Mouse (Mus musculus) left cerebral cortex, postnatal 14 days (tissue): Measurements from ENCODE around the gene Secisbp2l. TPM values are rescaled to one million over a fixed set of nuclear protein-coding genes. Genes with fewer than 3 reads are reported as not detected.

Experiments used
- DNase-seq, 2 experiments: peaks; one replicate each; pipeline ENCODE4 v3.0.0; 2021 to 2022; ENCODE audit warnings: low spot score in 2 of 2, mixed read lengths in 1 of 2
- intact Hi-C: fragments of 180-260 bp; cut with DNase I; formaldehyde crosslinking; loops from one replicate; pipeline ENCODE4 v1.15.1; 2025
- total RNA-seq, 2 experiments: library from RNA; stranded (reverse); gene quantifications; 2 replicates each; pipeline ENCODE4 v1.2.3; 2021

The Secisbp2l gene
- total RNA-seq, 2 experiments from 2014 or later, result 115 to 117 TPM

DNA sequence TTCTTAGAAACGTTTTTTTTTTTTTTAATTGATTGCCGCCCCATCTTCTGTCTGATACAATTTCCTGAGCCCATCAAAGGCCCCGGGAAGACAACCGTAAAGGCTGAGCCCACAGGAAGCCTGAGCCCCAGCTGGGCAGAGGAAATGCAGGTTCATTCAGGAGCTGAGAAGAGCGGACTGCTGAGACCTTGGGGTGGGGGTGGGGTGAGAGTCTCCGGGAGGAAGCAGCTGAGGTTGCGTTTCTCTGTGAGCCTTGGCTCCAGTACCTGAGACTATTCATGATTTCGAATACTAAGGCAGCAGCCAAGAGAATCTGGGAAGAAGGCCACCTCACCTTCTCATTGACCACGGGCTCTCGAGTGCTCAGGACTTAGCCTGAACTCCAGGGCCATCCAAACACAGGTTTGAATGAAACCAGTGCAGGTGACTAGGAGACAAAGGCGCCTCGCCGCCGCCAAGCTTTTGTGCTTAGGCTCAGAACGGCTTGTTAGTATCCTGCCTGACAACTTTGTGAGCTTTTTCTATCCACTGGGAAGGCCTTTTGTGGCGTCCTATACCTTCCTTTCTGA is 58.0 kb downstream of the Secisbp2l start:
- intact Hi-C loops, result no loop called here
- no peak for DNase-seq

DNA sequence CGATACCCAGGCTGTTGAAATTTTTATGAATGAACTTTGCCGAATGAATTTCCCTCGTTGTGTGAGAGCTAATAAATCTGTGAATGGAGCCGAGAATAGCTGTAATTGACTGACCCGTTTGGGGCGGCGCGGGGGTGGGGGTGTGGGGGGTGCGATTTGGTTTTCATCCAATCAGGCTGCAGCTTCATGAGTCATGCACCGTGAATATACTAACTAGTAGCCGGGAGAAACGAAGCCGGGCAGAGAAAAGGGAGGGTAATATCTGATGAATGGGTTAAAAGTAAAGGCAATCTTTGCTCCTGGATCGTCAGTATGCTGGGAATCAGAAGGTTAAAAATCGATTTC is 58.6 kb downstream of the Secisbp2l start, which contains the start of gene Shc4:
TSS of gene Shc4 (minus strand) at position 63 of the 345 bp plus-strand sequence.
- DNase-seq, result peak; percentile 21 to 38
- intact Hi-C loops, result no loop called here

DNA sequence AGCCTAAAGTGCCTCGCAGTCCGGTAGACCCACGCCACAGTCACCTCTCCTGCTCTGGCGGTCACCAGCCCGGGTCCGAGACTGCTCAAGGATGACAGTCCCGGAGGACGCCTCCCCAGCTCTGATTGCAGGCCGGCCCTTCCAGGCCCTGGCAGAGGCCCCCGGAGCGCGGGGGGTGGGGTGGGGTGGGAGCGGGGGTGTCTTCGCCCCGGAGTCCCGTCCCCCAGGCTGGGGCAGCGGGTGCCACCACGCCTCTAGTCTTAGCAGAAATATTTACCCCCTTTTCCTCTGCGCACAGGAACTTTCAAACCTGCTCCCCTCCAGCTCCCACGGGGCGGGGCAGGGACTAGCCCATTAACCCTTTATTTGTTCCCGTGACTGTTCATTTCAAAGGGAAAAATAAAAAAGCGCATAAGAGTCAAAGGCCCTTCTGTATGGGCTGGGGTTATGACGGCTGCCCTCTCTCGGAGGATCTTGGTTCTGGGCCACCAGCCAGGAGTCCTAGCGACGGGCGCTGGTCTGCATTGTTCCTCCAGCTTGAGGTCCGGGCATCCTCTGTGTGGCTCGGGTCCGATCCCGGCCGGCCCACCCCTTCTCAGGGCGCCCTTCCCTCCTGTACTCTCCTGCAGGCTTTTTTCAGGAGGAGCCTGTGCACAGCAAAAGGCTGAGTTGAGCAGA is 59.1 kb downstream of the Secisbp2l start:
- intact Hi-C loops, result no loop called here

DNA sequence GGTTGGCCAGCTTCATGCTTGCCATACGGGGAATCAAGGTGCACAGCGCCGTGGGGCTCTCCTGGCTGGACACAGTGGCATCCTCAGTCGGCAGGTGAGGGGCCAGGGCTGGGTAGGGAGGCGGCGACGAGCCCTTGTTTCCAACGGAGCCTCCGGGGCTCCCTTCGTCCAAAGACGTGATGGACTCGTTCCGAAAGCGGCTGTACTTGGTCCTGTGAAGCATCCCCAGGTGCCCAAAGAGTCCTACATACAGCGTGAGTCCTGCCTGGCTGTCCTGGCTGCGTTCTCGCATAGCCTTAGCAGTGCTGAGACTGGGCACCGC is 59.6 kb downstream of the Secisbp2l start:
- intact Hi-C loops, result no loop called here
- no peak for DNase-seq

More for the DNA sequence above, 59.1 kb downstream of the Secisbp2l start:
- peak in 1 of 2 experiments; percentile 44 for DNase-seq

DNA sequence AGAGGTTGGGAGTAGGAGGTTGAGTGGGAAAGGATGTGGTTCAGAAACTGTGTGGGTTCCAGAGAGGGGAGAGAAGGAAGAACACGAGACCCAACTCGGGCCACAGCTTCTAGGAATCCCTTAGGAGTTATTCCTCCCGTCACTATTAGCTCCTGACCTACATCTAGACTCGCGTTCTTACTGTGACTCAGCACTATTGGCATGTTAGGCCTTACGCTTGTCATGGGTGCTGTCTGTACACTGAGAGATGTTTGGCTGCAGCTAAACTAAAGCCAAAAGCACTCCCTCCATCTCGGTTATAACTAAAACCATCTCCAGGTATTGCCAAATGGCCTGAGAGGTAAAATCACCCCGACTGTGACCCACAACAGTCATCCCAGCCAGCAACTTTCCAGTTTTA is 66.1 kb downstream of the Secisbp2l start:
- intact Hi-C loops, result no loop called here
- DNase-seq, result no peak

DNA sequence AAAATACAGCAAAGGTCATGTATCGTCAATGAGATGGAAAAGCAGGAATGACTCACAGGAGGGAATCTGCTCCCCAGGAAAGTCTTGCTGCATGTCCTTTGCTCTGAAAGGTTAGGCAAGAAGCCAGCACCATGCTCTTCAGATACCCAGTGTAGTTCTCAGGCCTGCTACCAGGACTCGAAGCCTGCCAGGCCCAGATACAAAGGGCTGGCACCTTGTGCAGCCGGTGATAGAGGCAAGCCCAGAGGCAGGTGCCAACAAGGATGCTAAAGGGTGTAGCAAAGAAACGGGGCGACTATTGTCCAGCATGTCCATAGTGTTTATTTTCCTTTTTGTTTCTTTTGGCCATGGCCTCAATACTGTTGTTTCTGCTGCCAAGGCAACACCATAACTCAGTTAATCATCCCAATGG is 76.2 kb downstream of the Secisbp2l start:
- intact Hi-C loops, result no loop called here
- no peak for DNase-seq

DNA sequence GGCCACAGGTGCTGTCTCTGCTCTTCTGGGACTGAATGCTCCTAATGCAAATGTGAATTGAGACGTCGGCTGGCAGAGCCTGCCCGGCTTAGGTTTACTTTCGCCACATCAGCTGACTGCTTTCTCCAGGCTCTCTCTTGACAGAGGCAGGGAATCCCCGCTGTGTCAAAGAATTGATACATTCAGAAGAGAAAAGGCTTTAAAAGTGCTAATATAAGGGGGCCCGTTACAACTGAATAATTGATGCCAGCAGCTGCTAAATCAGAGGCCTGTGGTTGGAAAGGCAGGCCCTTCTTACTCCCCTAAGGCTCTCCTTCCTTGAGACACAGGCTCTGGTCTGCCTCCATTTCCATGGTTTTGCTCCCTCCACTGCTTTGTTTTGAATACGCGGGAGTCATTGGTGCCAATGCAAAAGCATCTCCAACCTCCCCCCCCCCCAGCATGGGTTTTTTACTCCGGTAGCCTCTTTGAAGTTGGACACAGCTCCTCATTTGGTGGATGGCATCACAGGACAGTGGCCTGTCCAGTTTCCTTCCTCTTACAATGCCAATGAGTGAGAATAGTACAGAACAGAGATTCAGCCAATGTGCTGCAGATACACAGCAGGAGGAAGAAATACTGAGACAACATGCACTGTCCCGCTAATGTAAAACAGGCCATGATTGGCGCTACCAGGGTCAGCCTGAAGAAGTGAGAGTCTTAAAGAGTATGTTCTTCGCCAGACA is 77.6 kb downstream of the Secisbp2l start:
- intact Hi-C loops, result no loop called here
- DNase-seq, result no peak

DNA sequence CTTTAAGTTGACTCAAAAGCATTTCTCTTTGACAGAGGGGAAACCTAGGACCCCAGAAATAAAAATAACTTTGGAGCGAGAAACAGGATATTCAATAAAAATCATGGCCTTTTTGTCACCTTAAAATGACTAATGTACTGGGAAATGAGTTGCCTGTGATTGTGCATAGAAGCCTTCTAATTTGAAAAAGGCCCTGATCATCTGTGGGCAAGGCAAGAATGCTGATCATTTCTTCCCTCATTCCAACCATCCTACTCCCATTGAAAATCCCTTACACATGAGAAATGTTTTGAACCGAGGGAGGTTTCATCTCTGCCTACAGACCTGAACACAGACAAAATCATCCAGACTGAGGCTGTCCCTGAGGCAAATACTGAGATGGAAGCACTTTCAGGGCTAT is 79.8 kb downstream of the Secisbp2l start:
- intact Hi-C loops, result no loop called here
- DNase-seq, result no peak

DNA sequence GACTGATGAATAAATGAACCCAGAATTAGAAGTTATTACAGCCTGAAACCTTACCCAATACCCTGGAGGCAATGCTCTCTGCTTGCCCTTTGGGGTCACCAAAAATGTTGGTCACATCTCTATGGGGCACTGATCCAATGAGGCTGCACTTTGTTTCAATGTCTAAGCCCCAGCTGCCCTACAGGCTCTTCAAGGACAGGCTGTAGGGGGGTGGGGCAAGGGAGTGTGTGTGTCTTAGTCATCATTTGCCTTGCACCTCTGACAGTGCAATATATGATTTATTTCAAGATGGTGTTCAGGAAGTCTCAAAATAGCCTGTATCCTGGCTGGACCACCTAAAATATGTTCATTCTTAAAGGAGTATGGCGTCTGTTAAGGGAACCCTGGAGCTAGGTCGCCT is 81.1 kb downstream of the Secisbp2l start:
- DNase-seq, result no peak
- intact Hi-C loops, result no loop called here

DNA sequence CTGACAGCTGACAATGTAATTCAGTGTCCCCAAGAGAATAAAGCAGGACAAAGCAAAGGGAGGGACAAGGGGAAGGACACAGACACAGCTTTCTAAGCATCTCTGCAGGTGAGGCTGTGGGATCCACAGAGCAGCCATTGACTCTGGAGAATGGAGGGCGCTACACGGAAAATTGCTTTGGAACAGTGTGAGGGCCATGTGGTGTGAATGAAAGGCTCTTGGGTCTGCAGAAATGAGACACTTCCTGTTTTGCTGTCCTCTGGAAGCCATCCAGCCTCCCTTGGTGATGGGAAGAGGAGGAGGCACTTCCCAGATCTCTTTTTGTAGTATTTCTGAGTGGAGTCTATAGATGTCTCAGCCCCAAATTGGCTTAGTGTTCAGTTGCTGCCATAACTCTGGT is 86.5 kb downstream of the Secisbp2l start:
- intact Hi-C loops, result no loop called here
- DNase-seq, result no peak

DNA sequence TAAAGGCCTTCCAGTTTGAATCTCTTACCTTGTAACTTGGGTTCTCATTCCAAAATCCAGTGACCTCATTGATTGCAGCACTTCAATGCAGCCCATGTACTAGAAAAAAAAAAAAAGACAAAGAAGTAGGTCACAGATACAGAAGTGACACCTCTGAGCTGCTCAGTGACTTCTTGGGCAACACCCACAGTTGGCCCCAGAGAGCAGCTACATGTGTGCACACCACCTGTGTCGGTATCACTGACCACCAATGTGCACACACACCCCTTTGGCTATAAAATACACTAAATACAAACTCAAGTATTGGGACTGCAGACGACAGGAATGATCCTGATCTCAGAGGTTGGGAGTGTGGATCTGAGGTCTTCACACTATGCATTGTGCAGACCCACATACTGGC is 87.9 kb downstream of the Secisbp2l start:
- DNase-seq, result no peak

DNA sequence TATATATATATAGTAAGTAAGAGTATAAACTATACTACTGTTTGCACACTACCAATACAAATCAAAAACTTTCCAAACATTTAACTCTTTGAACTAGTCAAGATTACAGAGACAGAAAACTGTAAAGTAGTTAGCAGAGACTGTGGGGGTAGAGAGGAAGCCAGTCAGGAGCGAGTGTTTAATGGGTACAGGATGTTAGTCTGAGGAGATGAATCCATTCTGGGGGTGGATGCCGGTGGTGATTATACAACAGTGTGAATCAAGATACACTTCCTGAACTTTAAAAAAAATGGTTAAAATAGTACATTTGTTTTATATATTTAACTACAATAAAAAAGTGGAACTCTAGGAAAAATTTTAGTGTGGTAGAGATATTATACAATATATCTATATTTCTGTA is 90.7 kb downstream of the Secisbp2l start:
- intact Hi-C loops, result no loop called here

More for the DNA sequence above, 87.9 kb downstream of the Secisbp2l start:
- intact Hi-C loops, result no loop called here

More for the DNA sequence above, 90.7 kb downstream of the Secisbp2l start:
- DNase-seq, result no peak

Other genes starting within 250 kb of the Secisbp2l start
- 1 to 10 TPM; 1.7 to 2.2 TPM for gene Cep152, start 157.8 kb downstream of the Secisbp2l start, total RNA-seq
- 100 to 1,000 TPM; 303 TPM for gene Eid1, start 109.8 kb downstream of the Secisbp2l start, total RNA-seq
- 1 to 10 TPM; 4.9 to 5.5 TPM for gene Shc4, start 58.7 kb downstream of the Secisbp2l start, total RNA-seq
- gene Galk2, start 76.2 kb upstream of the Secisbp2l start, total RNA-seq, result 10 to 100 TPM; 24.7 to 26.4 TPM
- 10 to 100 TPM; 90.5 to 91.6 TPM for gene Cops2, start 76.3 kb upstream of the Secisbp2l start, total RNA-seq